Mouse (Mus musculus): Measurements from ENCODE around the gene Wnk2. TPM values are rescaled to one million over a fixed set of nuclear protein-coding genes. Genes with fewer than 3 reads are reported as not detected.

Wnk2 gene
- total and polyA plus RNA-seq, 3 experiments: 30.9 to 79.4 (median 66.7) TPM

GRCm38 (mm10) chr13:48998591-48998990, 149.2 kb downstream of the Wnk2 start:
- Histone ChIP-seq H3K9ac (ENCODE audit: low read depth, low read length) (no peak overlapping the region), H3K27ac (no peak overlapping the region), H3K27me3 (ENCODE audit: control insufficient read depth, insufficient read depth, low read length) (no peaks in the 10 kb centered on the region), H3K36me3 (ENCODE audit: control insufficient read depth, insufficient read depth, low read length) (no peaks in the 10 kb centered on the region), H3K79me2 (replicated peaks; ENCODE audit: control insufficient read depth, insufficient read depth, low read length) (no peaks in the 10 kb centered on the region), H3K4me3 (no peak overlapping the region), H3K4me1 (ENCODE audit: control insufficient read depth, insufficient read depth, low read length) (no peaks in the 10 kb centered on the region; the same call in 1 of the 2 replicates)
- intact Hi-C loops (cut with DNase I): loop anchor here (1.0 to 10.0 kb wide), 4 partner anchors 161 to 344 kb away; no protein-coding TSS in a partner anchor
- 11% methylated on average over 6 of the region's 6 CpGs for WGBS
- TF ChIP-seq EP300 (IDR thresholded peaks at IDR 0.05; ENCODE audit: insufficient read depth, low read depth, low read length) (no peak), POLR2A (IDR thresholded peaks at IDR 0.05; ENCODE audit: insufficient read depth, low read depth, low read length) (no peak), CTCF (IDR thresholded peaks at IDR 0.05) (peak; percentile 85)
- DNase-seq: peak; percentile 36 to 39

DNA sequence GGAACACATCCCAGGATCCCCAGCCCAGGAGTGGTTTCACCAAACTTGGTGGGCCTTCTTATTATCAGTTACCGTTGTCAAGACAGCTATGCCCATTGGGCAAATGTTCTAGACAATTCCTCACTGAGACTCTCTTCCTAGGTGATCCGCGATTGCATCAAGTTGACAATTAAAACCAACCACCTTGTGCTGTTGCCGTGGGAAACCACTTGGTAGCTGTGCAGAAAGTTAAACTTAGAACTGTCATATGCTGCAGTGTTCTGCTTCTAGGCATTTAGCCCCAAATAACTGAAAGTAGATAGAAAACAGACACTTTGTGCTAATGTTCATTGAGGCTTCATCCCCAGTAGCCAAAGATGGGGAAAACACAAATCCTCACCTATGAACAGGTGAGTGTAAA, 151.1 kb downstream of the Wnk2 start:
- Histone ChIP-seq H3K4me1 (ENCODE audit: control insufficient read depth, insufficient read depth, low read length) (no peaks in the 10 kb centered on the region; the same call in 1 of the 2 replicates), H3K36me3 (ENCODE audit: control insufficient read depth, insufficient read depth, low read length) (no peaks in the 10 kb centered on the region), H3K79me2 (replicated peaks; ENCODE audit: control insufficient read depth, insufficient read depth, low read length) (no peaks in the 10 kb centered on the region), H3K4me3 (no peak overlapping the region), H3K27ac (no peak overlapping the region), H3K9ac (ENCODE audit: low read depth, low read length) (no peak overlapping the region), H3K27me3 (ENCODE audit: control insufficient read depth, insufficient read depth, low read length) (no peaks in the 10 kb centered on the region)
- DNase-seq: no peak
- TF ChIP-seq CTCF (IDR thresholded peaks at IDR 0.05) (no peak), POLR2A (IDR thresholded peaks at IDR 0.05; ENCODE audit: insufficient read depth, low read depth, low read length) (no peak), EP300 (IDR thresholded peaks at IDR 0.05; ENCODE audit: insufficient read depth, low read depth, low read length) (no peak)
- WGBS: 84% methylated on average over 4 of the region's 4 CpGs
- intact Hi-C loops (cut with DNase I): loop anchor here (5.0 to 10.0 kb wide), 3 partner anchors 159 to 262 kb away; no protein-coding TSS in a partner anchor

- Histone ChIP-seq H3K79me2 (replicated peaks; ENCODE audit: control insufficient read depth, insufficient read depth, low read length) (no peaks in the 10 kb centered on the region), H3K27ac (no peak overlapping the region), H3K4me1 (ENCODE audit: control insufficient read depth, insufficient read depth, low read length) (no peaks in the 10 kb centered on the region; the same call in 1 of the 2 replicates), H3K4me3 (no peak overlapping the region), H3K9ac (ENCODE audit: low read depth, low read length) (no peak overlapping the region), H3K36me3 (ENCODE audit: control insufficient read depth, insufficient read depth, low read length) (no peaks in the 10 kb centered on the region), H3K27me3 (ENCODE audit: control insufficient read depth, insufficient read depth, low read length) (no peaks in the 10 kb centered on the region)
- WGBS: 39% methylated on average over 3 of the region's 3 CpGs
- intact Hi-C loops (cut with DNase I): loop anchor here (5.0 to 10.0 kb wide), 3 partner anchors 158 to 260 kb away; no protein-coding TSS in a partner anchor
- no peak for TF ChIP-seq EP300 (IDR thresholded peaks at IDR 0.05; ENCODE audit: insufficient read depth, low read depth, low read length)
- no peak for TF ChIP-seq POLR2A (IDR thresholded peaks at IDR 0.05; ENCODE audit: insufficient read depth, low read depth, low read length)
- no peak for TF ChIP-seq CTCF (IDR thresholded peaks at IDR 0.05)
- DNase-seq: no peak
These were observed 152.9 kb downstream of the Wnk2 start for GRCm38 (mm10) chr13:48994903-48995302.

- intact Hi-C loops (cut with DNase I): loop anchor here (10.0 kb wide), 1 partner anchor 258 kb away; no protein-coding TSS in a partner anchor
- H3K9ac ChIP-seq (ENCODE audit: low read depth, low read length): no peak overlapping the region
- TF ChIP-seq EP300 (IDR thresholded peaks at IDR 0.05; ENCODE audit: insufficient read depth, low read depth, low read length): no peak
- TF ChIP-seq CTCF (IDR thresholded peaks at IDR 0.05): no peak
- TF ChIP-seq POLR2A (IDR thresholded peaks at IDR 0.05; ENCODE audit: insufficient read depth, low read depth, low read length): no peak
- no peak overlapping the region for H3K27ac ChIP-seq
- H3K36me3 ChIP-seq (ENCODE audit: control insufficient read depth, insufficient read depth, low read length): no peaks in the 10 kb centered on the region
- no peaks in the 10 kb centered on the region for H3K79me2 ChIP-seq (replicated peaks; ENCODE audit: control insufficient read depth, insufficient read depth, low read length)
- H3K4me3 ChIP-seq: no peak overlapping the region
- no peaks in the 10 kb centered on the region for H3K4me1 ChIP-seq (ENCODE audit: control insufficient read depth, insufficient read depth, low read length)
- no peak for DNase-seq
- no peaks in the 10 kb centered on the region for H3K27me3 ChIP-seq (ENCODE audit: control insufficient read depth, insufficient read depth, low read length)
These were observed 154.9 kb downstream of the Wnk2 start for GRCm38 (mm10) chr13:48992914-48993313.

DNA sequence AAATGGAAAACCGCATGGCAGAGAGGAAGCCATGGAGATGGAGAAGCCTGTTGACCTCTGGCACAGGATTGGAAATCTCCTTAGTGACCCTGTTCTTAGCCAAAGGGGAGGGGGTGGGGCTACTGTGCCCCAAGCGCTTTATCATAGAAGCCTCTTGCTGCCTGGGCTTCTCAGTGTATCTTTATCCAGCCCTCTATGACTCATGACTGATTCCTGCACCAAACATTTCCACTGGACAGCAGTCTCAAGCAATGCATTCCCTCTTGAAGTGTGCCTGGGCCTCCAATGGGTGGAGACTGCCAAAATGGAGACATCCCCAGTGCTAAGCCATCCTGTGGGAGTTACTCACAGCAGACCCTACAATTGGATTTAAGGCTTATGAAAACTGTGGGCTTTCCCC, 157.7 kb downstream of the Wnk2 start:
- no peaks in the 10 kb centered on the region for H3K4me1 ChIP-seq (ENCODE audit: control insufficient read depth, insufficient read depth, low read length)
- 58% methylated on average over 2 of the region's 2 CpGs for WGBS
- TF ChIP-seq CTCF (IDR thresholded peaks at IDR 0.05) (no peak), POLR2A (IDR thresholded peaks at IDR 0.05; ENCODE audit: insufficient read depth, low read depth, low read length) (no peak), EP300 (IDR thresholded peaks at IDR 0.05; ENCODE audit: insufficient read depth, low read depth, low read length) (no peak)
- no peak for DNase-seq
- H3K4me3 ChIP-seq: no peak overlapping the region
- H3K36me3 ChIP-seq (ENCODE audit: control insufficient read depth, insufficient read depth, low read length): no peaks in the 10 kb centered on the region
- no peak overlapping the region for H3K27ac ChIP-seq
- no peak overlapping the region for H3K9ac ChIP-seq (ENCODE audit: low read depth, low read length)
- H3K27me3 ChIP-seq (ENCODE audit: control insufficient read depth, insufficient read depth, low read length): no peaks in the 10 kb centered on the region
- intact Hi-C loops (cut with DNase I): loop anchor here (10.0 kb wide), 1 partner anchor 255 kb away; no protein-coding TSS in a partner anchor
- H3K79me2 ChIP-seq (replicated peaks; ENCODE audit: control insufficient read depth, insufficient read depth, low read length): no peaks in the 10 kb centered on the region

Other genes with a start within 250 kb of the Wnk2 start
- 100 to 1,000 TPM; 102 to 106 TPM for gene Fam120a, start 180.0 kb downstream of the Wnk2 start, total RNA-seq (2021)
- gene Fam120a, start 180.0 kb downstream of the Wnk2 start, polyA plus RNA-seq (2012; rRNA removed): 47.5 and 72.2 TPM in 2 replicates
- 100 to 1,000 TPM; 108 to 152 TPM for gene Ninj1, start 39.5 kb upstream of the Wnk2 start, total RNA-seq (2021)
- 157 and 220 TPM in 2 replicates for gene Ninj1, start 39.5 kb upstream of the Wnk2 start, polyA plus RNA-seq (2012; rRNA removed)
- gene Card19, start 68.0 kb upstream of the Wnk2 start, total RNA-seq (2021): 100 to 1,000 TPM; 138 to 184 TPM
- gene Card19, start 68.0 kb upstream of the Wnk2 start, polyA plus RNA-seq (2012; rRNA removed): 179 and 234 TPM in 2 replicates
- gene Susd3, start 100.7 kb upstream of the Wnk2 start, total RNA-seq (2021): under 1 TPM; 0.32 to 0.63 TPM
- 1.1 and 1.4 TPM in 2 replicates for gene Susd3, start 100.7 kb upstream of the Wnk2 start, polyA plus RNA-seq (2012; rRNA removed)
- 1 to 10 TPM in 1 of 2 experiments, under 1 TPM in 1; 0.96 to 1.0 TPM for gene Fgd3, start 172.3 kb upstream of the Wnk2 start, total RNA-seq (2021)
- 0.96 and 0.97 TPM in 2 replicates for gene Fgd3, start 172.3 kb upstream of the Wnk2 start, polyA plus RNA-seq (2012; rRNA removed)
- 10 to 100 TPM; 72.4 to 77.6 TPM for gene Bicd2, start 193.6 kb upstream of the Wnk2 start, total RNA-seq (2021)
- 44.5 and 64.2 TPM in 2 replicates for gene Bicd2, start 193.6 kb upstream of the Wnk2 start, polyA plus RNA-seq (2012; rRNA removed)